Mouse (Mus musculus): ENCODE results near the gene Cnnm3. TPM values are rescaled to one million over a fixed set of nuclear protein-coding genes. Genes with fewer than 3 reads are reported as not detected.

Gene Cnnm3
- total RNA-seq (2015; ENCODE audit: low replicate concordance) (7.9 and 8.8 TPM in 2 replicates), total RNA-seq (2017; ENCODE audit: low replicate concordance) (5.7 and 7.4 TPM in 2 replicates)

- ATAC-seq (replicated peaks; ENCODE audit: low FRiP score, poor library complexity, severe bottlenecking): peak; percentile 96
Observed at GRCm38 (mm10) chr1:36511289-36512021, at the start of gene Cnnm3. Cnnm3 (plus strand) TSS chr1:36511867.

DNA sequence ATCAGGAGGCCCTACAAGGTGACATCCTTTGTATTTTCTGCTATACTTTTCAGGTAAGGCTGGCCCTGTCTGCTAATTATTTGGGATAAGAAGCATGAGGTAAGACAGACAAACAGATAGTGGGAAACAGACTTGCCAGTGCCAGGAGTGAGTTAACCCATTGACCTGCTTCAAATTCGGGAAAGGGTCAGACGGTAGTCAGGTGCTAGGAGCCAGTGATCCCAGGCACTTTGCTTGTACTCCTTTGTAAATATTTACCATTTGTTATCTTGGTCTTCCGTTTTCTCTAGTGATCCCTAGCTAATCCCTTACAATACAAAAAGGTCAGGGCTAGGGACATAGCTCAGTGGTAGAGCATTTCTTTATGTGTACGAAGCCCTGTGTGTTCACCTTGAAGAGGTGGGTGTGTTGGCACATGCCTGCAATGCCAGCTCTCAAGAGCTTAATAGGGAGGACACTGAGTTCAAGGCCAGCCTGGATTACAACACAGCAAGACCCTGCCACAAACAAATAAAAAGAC lies 46.0 kb upstream of the Cnnm3 start:
- no peak for ATAC-seq (replicated peaks; ENCODE audit: low FRiP score, poor library complexity, severe bottlenecking)

DNA sequence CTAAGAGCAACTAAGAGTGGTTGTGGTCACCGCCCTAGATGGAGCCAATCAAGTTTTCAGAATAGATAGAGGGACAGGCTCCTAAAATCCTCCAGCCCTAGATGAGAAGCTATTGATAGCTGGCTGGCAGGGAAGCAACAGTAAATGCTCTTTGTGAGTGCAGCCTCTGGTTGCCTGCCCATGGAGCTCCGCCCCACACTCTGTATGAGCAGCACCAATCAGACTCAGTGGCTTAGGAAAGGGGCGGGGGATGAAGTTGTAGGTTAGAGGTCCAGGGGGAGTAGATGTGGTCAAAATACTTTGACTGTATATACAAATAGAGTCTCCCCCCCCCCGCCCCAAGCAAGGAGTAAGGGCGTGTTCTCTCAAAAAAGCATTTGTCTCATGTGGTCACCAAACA lies 44.2 kb upstream of the Cnnm3 start:
- ATAC-seq (replicated peaks; ENCODE audit: low FRiP score, poor library complexity, severe bottlenecking): no peak

DNA sequence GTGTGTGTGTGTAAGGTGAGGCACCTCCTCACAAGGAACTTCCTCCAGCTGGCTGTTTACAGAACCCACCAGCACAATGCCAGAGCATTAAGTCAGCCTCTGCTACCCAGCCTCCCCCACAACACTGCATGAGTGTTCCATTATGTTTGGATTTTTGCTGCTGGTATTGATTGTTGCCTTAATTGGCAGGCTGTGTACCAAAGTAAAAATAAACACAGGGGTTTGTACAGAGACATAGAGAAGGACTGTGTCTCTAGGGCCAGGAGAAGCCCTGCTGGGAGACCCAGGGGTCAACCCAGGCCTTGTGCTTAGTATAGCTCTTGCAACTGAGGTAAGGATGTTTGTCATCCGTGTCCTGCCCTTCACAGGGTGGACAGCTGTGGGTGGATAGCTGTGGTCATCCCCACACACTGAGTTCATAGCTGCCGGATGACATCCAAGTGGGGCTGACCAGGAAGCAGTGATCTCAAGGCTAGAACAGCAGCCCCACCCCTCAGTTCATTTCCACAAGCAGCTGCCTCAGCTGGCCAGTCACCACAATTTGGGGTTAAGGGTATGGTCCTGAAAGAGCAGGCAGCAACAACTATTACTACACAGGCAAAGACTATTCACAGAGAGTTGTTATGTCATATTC lies 41.7 kb upstream of the Cnnm3 start:
- no peak for ATAC-seq (replicated peaks; ENCODE audit: low FRiP score, poor library complexity, severe bottlenecking)

DNA sequence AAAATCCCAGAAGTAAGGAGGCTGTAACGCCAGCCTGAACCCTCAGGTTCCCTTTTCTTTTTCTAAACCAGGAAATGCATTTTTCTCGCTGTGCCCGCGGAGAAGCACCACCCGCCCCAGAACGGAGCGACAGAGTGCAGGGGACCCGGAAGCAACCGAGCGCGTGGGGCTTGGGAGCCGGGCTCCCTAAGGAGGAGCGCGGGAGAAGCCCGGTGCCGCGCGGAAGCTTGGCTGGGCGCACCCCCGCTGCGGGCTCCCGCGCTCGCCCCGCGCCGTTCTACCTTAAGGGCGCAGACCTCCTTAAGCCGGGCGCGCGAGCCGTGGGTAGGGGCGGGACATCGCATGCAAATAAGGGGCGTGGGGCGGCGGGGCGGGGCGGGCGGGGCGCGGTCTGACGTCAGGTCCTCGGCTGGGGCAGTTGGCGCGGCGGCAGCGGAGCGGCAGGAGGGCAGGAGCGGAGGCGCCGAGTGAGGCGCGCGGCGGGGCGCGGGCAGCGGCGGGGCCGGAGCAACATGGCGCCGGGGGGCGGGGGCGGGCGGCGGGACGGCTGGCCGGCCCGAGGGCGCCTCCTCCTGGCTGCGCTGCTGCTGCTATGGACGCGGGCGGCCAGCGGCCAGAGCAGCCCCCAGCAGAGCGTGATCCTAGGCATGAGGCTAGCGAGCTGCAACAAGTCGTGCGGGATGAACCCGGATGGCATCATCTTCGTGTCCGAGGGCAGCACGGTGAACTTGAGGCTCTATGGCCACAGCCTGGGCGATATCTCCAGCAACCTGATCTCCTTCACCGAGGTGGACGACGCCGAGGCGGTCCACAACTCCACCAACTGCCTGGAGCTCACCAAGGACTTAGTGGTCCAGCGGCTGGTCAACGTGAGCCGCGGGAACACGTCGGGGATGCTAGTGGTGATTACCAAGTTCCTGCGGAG lies 40.2 kb upstream of the Cnnm3 start, which contains the start of gene Cnnm4:
Gene Cnnm4, plus strand, starts transcription at position 440 of the 925 bp plus-strand sequence.
- ATAC-seq (replicated peaks; ENCODE audit: low FRiP score, poor library complexity, severe bottlenecking): peak; percentile 79

DNA sequence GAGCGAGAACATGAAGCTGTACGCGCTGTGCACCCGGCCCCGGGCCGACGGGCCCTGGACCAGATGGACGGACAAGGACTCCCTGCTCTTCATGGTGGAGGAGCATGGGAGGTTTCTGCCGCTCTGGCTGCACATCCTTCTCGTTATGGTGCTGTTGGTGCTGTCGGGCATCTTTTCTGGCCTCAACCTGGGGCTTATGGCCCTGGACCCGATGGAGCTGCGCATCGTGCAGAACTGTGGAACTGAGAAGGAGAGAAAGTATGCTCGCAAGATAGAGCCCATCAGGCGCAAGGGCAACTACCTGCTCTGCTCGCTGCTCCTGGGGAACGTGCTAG lies 39.6 kb upstream of the Cnnm3 start:
- ATAC-seq (replicated peaks; ENCODE audit: low FRiP score, poor library complexity, severe bottlenecking): peak; percentile 34; the same call in 1 of the 2 replicates

DNA sequence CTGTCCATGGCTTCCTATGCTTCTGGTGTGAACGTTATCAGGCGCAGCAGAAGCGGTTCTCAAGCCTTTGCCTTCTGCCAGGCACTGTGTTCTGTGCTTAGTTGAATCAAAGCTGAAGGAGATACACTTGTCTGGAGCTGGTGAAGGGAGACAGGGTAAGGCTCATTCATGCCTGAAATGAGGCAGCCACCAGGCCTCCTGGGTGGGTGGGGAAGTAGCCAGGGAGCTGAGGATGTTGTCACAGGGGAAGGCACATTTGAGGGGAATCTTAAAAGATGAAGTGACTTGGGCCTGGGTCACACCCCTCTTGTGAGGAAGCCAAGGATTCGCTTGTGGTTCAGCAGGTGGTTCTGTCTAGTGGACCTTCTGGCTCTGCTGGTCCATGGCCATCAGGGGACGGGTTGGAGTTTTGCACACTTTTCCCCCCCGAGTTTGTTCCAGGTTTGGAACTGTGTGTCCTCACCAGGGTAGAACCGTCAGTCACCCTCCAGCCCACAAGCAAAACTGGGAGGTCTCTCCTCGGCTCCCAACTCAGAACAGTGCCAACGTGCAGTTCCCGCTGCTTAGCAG lies 38.4 kb upstream of the Cnnm3 start:
- ATAC-seq (replicated peaks; ENCODE audit: low FRiP score, poor library complexity, severe bottlenecking): no peak

GRCm38 (mm10) chr1:36474646-36475045 lies 37.0 kb upstream of the Cnnm3 start:
- ATAC-seq (replicated peaks; ENCODE audit: low FRiP score, poor library complexity, severe bottlenecking): no peak

DNA sequence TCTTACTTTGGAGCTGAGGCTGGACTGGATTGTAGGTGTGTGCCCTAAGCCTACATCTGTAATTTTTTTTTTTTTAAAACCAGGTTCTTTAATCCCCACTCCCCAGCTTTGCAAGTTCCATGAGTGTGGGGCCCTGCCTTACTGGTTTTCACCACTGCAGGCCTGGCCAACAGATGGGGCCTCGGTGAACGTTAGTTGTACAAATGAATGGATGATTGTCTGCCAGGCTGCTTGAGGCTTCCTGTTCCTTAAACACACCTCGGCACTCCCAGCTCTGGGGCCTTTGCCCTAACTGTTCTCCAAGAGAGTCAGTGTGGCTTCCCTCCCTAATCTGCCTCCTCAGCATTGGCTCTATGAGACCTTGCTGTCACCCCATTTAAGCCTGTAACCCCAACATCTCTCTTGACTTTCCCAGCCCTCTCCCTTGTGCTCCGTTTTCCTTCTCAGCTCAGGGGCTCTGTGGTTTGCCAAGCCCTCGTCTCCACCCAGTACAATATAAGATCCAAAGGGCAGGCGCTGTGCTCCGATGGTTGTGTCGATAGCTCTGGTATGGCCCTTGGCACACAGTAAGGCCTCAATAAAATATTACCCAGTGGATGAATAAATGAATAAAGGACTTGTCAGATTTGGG lies 36.1 kb upstream of the Cnnm3 start:
- ATAC-seq (replicated peaks; ENCODE audit: low FRiP score, poor library complexity, severe bottlenecking): no peak

- ATAC-seq (replicated peaks; ENCODE audit: low FRiP score, poor library complexity, severe bottlenecking): no peak
Observed at GRCm38 (mm10) chr1:36476426-36476825, 35.2 kb upstream of the Cnnm3 start.

DNA sequence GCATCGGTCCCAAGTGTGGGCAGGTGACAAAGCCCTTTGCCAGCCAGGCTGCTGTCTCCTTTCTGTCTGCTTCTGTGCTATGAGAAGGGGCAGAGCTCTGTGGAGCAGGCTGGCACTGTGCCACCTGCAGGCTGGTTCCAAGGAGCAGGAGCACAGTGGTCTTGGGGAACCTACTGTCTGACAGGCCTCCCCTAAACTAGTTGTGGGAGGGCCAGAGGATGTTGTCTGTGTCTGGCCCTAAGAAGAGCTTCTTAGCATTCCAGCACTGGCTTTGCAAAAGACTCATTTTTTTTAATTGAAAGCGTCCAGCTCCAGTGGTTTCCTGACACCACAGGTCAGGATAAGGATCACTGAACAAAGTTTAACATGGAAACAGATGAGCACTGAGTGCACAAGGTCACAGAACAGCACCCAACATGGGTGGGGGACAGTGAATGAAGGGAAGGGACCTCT lies 33.3 kb upstream of the Cnnm3 start:
- ATAC-seq (replicated peaks; ENCODE audit: low FRiP score, poor library complexity, severe bottlenecking): no peak

DNA sequence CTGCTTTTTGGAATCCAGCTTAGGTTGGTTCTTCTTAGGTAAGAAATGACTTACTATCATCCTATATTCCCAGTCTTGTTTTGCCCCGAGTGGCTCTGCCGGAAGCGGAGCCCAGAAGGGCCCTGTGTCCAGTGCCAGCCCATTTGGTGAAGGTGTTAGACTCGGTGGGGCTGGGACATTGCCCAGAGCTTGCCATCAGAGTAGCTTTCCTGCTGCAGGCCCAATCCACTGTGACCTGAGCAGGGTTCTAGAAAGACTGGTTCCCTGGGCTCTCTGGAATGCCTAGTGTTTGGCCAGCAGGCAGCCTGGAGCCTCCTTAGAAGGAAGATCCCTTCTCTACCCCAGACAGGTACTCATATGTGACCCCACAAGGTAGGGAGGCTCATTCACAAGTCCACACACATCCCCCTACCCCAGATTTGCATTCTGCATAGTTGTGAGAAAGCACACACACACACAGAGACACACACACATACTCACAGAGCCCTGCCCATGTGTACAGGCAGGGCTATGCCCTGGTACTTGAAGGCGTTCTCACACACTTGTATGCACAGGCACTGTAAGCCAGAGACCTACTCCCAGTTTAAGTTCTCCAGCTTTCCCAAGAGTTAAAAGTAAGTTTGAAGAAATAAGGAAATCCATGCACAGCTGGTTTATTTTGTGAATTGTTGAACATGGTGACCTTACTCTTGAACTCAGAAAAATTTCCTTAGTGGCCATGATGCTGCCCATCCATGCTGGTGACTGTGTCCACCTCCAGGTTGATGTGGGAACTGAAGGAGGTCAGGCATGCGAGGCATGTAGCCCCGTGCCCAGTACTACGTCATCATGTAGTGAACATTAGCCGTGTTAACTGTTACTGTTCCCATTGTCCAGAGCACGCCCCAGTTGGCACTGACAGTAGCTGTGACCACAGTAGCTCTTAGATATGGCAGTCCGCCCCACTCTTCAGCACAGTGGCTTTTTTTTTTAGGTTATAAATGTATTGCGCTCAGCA lies 31.5 kb upstream of the Cnnm3 start:
- ATAC-seq (replicated peaks; ENCODE audit: low FRiP score, poor library complexity, severe bottlenecking): no peak

- no peak for ATAC-seq (replicated peaks; ENCODE audit: low FRiP score, poor library complexity, severe bottlenecking)
Observed at GRCm38 (mm10) chr1:36483825-36484224, 27.8 kb upstream of the Cnnm3 start.

GRCm38 (mm10) chr1:36485080-36485479 lies 26.6 kb upstream of the Cnnm3 start:
- no peak for ATAC-seq (replicated peaks; ENCODE audit: low FRiP score, poor library complexity, severe bottlenecking)

- ATAC-seq (replicated peaks; ENCODE audit: low FRiP score, poor library complexity, severe bottlenecking): no peak
Observed at GRCm38 (mm10) chr1:36487111-36487510, 24.6 kb upstream of the Cnnm3 start.

GRCm38 (mm10) chr1:36489661-36490060 lies 22.0 kb upstream of the Cnnm3 start:
- ATAC-seq (replicated peaks; ENCODE audit: low FRiP score, poor library complexity, severe bottlenecking): no peak

DNA sequence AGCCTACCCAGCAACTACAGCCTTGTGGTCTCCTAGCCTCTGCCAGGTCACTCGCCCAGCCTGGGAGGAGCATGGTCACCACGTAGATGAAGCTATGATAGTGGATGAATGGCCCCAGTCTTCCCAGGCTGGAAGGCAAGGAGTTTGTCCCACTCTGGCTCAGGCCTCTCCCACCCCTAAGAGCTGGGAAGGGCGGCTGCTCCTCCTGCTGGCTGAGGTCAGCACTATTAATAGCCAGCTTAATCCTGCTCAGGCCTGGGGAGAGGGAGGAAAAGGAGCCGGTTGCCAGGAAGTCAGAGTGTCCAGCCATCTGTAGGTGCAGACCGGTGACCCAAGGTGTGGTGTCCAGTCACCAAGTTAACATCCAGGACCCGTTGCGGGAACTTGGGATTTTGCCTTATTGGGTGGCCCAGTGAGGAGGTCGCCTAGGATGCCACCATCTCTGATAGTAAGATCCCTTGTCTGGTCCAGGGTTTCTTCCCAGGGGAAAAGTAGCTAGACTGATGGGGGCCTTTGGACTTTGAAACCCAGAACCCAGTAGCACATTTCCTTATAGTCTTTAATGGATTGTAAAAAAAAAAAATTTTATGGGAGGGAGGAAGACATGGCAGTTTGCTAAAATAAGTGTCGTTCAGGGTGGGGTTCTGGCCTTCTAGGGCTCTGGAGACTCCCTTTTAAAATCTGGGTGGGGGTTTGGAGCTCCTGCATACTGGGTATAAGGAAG lies 19.1 kb upstream of the Cnnm3 start:
- no peak for ATAC-seq (replicated peaks; ENCODE audit: low FRiP score, poor library complexity, severe bottlenecking)

DNA sequence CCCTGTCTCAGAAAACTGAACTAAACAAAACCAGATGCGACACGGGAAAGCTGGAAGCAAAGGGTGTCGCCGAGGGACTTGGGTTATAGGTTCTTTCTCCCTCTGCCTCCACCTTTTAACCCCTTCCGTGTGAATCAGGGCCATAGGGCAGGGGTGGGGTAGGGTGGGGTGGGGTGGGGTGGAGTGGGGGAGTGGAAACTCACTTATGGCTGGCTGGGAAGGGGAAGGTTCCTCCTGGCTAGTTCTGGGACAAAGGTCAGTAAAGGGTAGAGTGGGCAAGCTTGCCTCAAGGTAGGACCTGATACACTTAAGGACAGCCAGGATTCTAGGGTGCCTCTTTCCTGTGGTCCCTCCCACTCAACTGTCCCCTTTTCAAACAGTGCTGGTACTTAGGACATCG lies 18.4 kb upstream of the Cnnm3 start:
- ATAC-seq (replicated peaks; ENCODE audit: low FRiP score, poor library complexity, severe bottlenecking): no peak

Measured in erythroblast, adult 5-6 weeks (primary cell).